Mouse (Mus musculus): ENCODE measurements at regions not wholly inside any gene's neighbourhood (a gene's known extent, or its start where the extent isn't known, plus 50 kb on each side); places are given as distances from the start of the nearest gene placed in this dataset.

DNA sequence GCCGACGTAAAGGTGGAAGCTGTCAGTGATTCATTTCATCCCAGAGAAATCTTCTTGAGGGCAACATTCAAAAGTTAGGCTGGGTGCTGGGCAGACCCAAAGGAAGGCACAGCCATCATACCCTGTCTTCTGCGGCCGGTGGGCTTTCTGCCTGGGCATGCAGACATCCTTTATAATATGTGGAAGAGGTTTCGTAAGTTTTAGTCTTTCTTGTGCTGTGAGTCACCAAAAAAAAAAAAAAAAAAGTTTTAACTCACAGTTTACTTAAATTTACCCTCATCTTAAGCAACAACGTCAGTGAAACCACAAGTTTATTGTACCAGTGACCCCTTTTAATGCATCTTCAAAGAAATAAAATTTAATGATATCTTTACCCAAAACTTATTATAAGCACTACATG lies 128.7 kb downstream of the Dusp6 start:
- WGBS = 89% methylated on average over 6 of the region's 6 CpGs
- no peaks in the 10 kb centered on the region for H3K27me3 ChIP-seq (replicated peaks; ENCODE audit: control insufficient read depth, insufficient read depth, low read length)
- H3K9ac ChIP-seq (ENCODE audit: low read depth, low read length) = no peak overlapping the region
- H3K9me3 ChIP-seq (ENCODE audit: control insufficient read depth, low read length) = no peaks in the 10 kb centered on the region
- no peaks in the 10 kb centered on the region for H3K4me1 ChIP-seq (replicated peaks; ENCODE audit: control insufficient read depth, insufficient read depth, low read length)
- H3K4me3 ChIP-seq (ENCODE audit: low read depth, low read length) = no peak overlapping the region
- no peak overlapping the region for H3K4me2 ChIP-seq
- ATAC-seq (replicated peaks; ENCODE audit: low FRiP score) (no peak), DNase-seq (ENCODE audit: low spot score) (no peak)
- no peak overlapping the region for H3K27ac ChIP-seq (ENCODE audit: low read depth, low read length)
- H3K36me3 ChIP-seq (ENCODE audit: control insufficient read depth, insufficient read depth, low read length) = no peaks in the 10 kb centered on the region

DNA sequence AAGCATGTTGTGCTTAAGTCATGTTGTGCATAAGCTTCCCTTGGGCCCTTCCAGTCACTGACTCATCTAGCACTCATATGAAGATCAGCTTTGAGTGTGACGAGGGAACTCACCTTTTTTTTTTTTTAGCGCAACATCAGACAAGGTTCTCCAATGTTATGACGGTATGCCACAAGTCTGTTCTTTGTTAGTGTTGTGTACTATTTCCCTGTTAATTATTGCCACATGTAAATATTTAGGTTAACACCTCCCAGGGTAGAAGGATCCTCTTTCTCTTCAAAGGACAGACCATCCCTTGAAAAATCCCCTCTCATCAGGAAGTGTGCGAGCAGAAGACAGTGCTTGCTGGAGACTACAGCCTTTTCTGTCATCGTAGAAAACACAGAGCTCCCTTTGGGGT lies 129.9 kb downstream of the Dusp6 start:
- H3K9me3 ChIP-seq (ENCODE audit: control insufficient read depth, low read length) = peaks cover 3% of the 10 kb centered on the region; the same call in 1 of the 2 replicates
- 62% methylated on average over 5 of the region's 5 CpGs for WGBS
- H3K27ac ChIP-seq (ENCODE audit: low read depth, low read length) = no peak overlapping the region
- H3K27me3 ChIP-seq (replicated peaks; ENCODE audit: control insufficient read depth, insufficient read depth, low read length) = no peaks in the 10 kb centered on the region
- no peak overlapping the region for H3K4me3 ChIP-seq (ENCODE audit: low read depth, low read length)
- H3K4me2 ChIP-seq = no peak overlapping the region
- ATAC-seq (replicated peaks; ENCODE audit: low FRiP score) = no peak
- H3K9ac ChIP-seq (ENCODE audit: low read depth, low read length) = no peak overlapping the region
- H3K36me3 ChIP-seq (ENCODE audit: control insufficient read depth, insufficient read depth, low read length) = no peaks in the 10 kb centered on the region
- DNase-seq (ENCODE audit: low spot score) = no peak
- no peaks in the 10 kb centered on the region for H3K4me1 ChIP-seq (replicated peaks; ENCODE audit: control insufficient read depth, insufficient read depth, low read length)

DNA sequence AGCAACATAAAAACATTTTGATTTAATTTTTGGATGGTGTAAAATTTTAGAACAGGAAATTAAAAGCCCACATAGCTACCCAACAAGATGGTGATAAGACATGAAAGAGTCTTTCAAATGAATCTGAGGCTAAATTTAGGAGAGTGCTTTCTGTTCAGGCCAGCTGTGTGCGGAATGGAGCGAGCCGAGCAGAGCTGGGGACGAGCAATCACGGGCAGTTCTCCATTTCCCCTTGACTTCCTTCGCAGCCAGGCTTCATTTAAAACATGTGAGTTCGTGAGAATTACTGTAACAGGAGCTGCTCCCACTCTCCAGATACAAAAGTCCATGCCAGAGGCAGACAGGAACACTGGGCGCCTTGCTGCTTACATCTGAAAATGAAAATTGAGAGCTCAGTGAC lies 130.5 kb downstream of the Dusp6 start:
- Histone ChIP-seq H3K36me3 (ENCODE audit: control insufficient read depth, insufficient read depth, low read length) (no peaks in the 10 kb centered on the region), H3K27ac (ENCODE audit: low read depth, low read length) (no peak overlapping the region), H3K27me3 (replicated peaks; ENCODE audit: control insufficient read depth, insufficient read depth, low read length) (no peaks in the 10 kb centered on the region), H3K4me3 (ENCODE audit: low read depth, low read length) (no peak overlapping the region), H3K4me1 (replicated peaks; ENCODE audit: control insufficient read depth, insufficient read depth, low read length) (no peaks in the 10 kb centered on the region), H3K4me2 (no peak overlapping the region), H3K9me3 (ENCODE audit: control insufficient read depth, low read length) (peaks cover 3% of the 10 kb centered on the region; the same call in 1 of the 2 replicates), H3K9ac (ENCODE audit: low read depth, low read length) (no peak overlapping the region)
- ATAC-seq (replicated peaks; ENCODE audit: low FRiP score) = no peak
- 39% methylated on average over 8 of the region's 8 CpGs for WGBS
- no peak for DNase-seq (ENCODE audit: low spot score)

- H3K36me3 ChIP-seq (ENCODE audit: control insufficient read depth, insufficient read depth, low read length) = no peaks in the 10 kb centered on the region
- peaks cover 3% of the 10 kb centered on the region; the same call in 1 of the 2 replicates for H3K9me3 ChIP-seq (ENCODE audit: control insufficient read depth, low read length)
- H3K4me2 ChIP-seq = no peak overlapping the region
- no peak for ATAC-seq (replicated peaks; ENCODE audit: low FRiP score)
- H3K27me3 ChIP-seq (replicated peaks; ENCODE audit: control insufficient read depth, insufficient read depth, low read length) = no peaks in the 10 kb centered on the region
- no peak overlapping the region for H3K4me3 ChIP-seq (ENCODE audit: low read depth, low read length)
- DNase-seq (ENCODE audit: low spot score) = no peak
- H3K27ac ChIP-seq (ENCODE audit: low read depth, low read length) = no peak overlapping the region
- 73% methylated on average over 1 of the region's 1 CpGs for WGBS
- H3K9ac ChIP-seq (ENCODE audit: low read depth, low read length) = no peak overlapping the region
- H3K4me1 ChIP-seq (replicated peaks; ENCODE audit: control insufficient read depth, insufficient read depth, low read length) = no peaks in the 10 kb centered on the region
These were observed 132.4 kb downstream of the Dusp6 start for GRCm38 (mm10) chr10:99395411-99395810.

GRCm38 (mm10) chr10:99396630-99397029 lies 133.6 kb downstream of the Dusp6 start:
- no peak overlapping the region for H3K9ac ChIP-seq (ENCODE audit: low read depth, low read length)
- ATAC-seq (replicated peaks; ENCODE audit: low FRiP score) = no peak
- H3K27ac ChIP-seq (ENCODE audit: low read depth, low read length) = no peak overlapping the region
- peaks cover 3% of the 10 kb centered on the region; the same call in 1 of the 2 replicates for H3K9me3 ChIP-seq (ENCODE audit: control insufficient read depth, low read length)
- no peak overlapping the region for H3K4me3 ChIP-seq (ENCODE audit: low read depth, low read length)
- no peak overlapping the region for H3K4me2 ChIP-seq
- no peaks in the 10 kb centered on the region for H3K36me3 ChIP-seq (ENCODE audit: control insufficient read depth, insufficient read depth, low read length)
- H3K4me1 ChIP-seq (replicated peaks; ENCODE audit: control insufficient read depth, insufficient read depth, low read length) = no peaks in the 10 kb centered on the region
- H3K27me3 ChIP-seq (replicated peaks; ENCODE audit: control insufficient read depth, insufficient read depth, low read length) = no peaks in the 10 kb centered on the region
- WGBS = 79% methylated on average over 3 of the region's 3 CpGs
- no peak for DNase-seq (ENCODE audit: low spot score)

DNA sequence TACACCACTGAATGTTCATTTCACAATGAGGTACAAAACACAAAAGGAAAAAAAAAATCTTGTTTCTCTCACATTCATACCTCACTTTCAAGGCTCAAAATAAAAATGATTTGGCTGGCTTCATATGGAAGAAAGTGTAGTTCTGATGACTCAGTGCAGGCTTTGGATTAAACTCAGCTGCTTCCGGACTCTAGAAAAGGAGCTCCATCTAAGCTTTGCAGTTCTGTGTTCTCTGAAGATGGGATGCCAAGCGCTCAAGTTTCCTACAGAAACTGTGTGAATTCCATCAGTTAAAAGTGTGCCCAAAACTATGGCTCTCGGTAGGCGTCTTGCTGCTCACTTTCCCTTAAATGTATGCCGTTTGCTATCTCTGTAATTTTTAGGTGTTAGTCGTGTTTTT lies 137.0 kb downstream of the Dusp6 start:
- Histone ChIP-seq H3K27me3 (replicated peaks; ENCODE audit: control insufficient read depth, insufficient read depth, low read length) (no peaks in the 10 kb centered on the region), H3K4me3 (ENCODE audit: low read depth, low read length) (no peak overlapping the region), H3K4me2 (no peak overlapping the region), H3K9ac (ENCODE audit: low read depth, low read length) (no peak overlapping the region), H3K36me3 (ENCODE audit: control insufficient read depth, insufficient read depth, low read length) (no peaks in the 10 kb centered on the region), H3K4me1 (replicated peaks; ENCODE audit: control insufficient read depth, insufficient read depth, low read length) (no peaks in the 10 kb centered on the region), H3K9me3 (ENCODE audit: control insufficient read depth, low read length) (peaks cover 3% of the 10 kb centered on the region; the same call in 1 of the 2 replicates), H3K27ac (ENCODE audit: low read depth, low read length) (no peak overlapping the region)
- ATAC-seq (replicated peaks; ENCODE audit: low FRiP score) = no peak
- DNase-seq (ENCODE audit: low spot score) = no peak
- 83% methylated on average over 6 of the region's 6 CpGs for WGBS

DNA sequence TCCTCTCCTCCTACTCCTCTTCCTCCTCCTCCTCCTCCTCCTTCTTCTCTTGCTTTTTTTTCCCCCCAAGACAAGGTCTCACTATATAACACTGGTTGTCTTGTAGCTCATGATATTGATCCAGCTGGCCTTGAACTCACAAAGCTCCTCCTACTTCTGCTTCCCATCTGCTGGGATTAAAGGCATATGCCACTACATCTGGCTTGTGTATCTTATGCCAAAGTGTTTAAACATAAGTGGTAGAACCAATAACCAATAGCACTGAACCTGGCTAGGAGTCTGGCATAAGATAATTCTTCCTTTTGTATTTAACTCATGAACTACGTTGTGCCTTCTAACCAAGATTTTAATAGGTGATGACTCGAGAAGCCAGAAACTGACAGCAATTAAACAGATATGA lies 143.7 kb downstream of the Dusp6 start:
- no peaks in the 10 kb centered on the region for H3K4me1 ChIP-seq (replicated peaks; ENCODE audit: control insufficient read depth, insufficient read depth, low read length)
- no peak overlapping the region for H3K9ac ChIP-seq (ENCODE audit: low read depth, low read length)
- no peaks in the 10 kb centered on the region for H3K36me3 ChIP-seq (ENCODE audit: control insufficient read depth, insufficient read depth, low read length)
- no peak for ATAC-seq (replicated peaks; ENCODE audit: low FRiP score)
- H3K9me3 ChIP-seq (ENCODE audit: control insufficient read depth, low read length) = peaks cover 2% of the 10 kb centered on the region; the same call in 1 of the 2 replicates
- 81% methylated on average over 2 of the region's 2 CpGs for WGBS
- H3K4me3 ChIP-seq (ENCODE audit: low read depth, low read length) = no peak overlapping the region
- H3K4me2 ChIP-seq = no peak overlapping the region
- no peak for DNase-seq (ENCODE audit: low spot score)
- no peak overlapping the region for H3K27ac ChIP-seq (ENCODE audit: low read depth, low read length)
- H3K27me3 ChIP-seq (replicated peaks; ENCODE audit: control insufficient read depth, insufficient read depth, low read length) = no peaks in the 10 kb centered on the region

- Histone ChIP-seq H3K36me3 (ENCODE audit: control insufficient read depth, insufficient read depth, low read length) (no peaks in the 10 kb centered on the region), H3K4me2 (no peak overlapping the region), H3K27ac (ENCODE audit: low read depth, low read length) (no peak overlapping the region), H3K27me3 (replicated peaks; ENCODE audit: control insufficient read depth, insufficient read depth, low read length) (no peaks in the 10 kb centered on the region), H3K4me3 (ENCODE audit: low read depth, low read length) (no peak overlapping the region), H3K9ac (ENCODE audit: low read depth, low read length) (no peak overlapping the region), H3K9me3 (ENCODE audit: control insufficient read depth, low read length) (peaks cover 2% of the 10 kb centered on the region; the same call in 1 of the 2 replicates), H3K4me1 (replicated peaks; ENCODE audit: control insufficient read depth, insufficient read depth, low read length) (no peaks in the 10 kb centered on the region)
- 83% methylated on average over 2 of the region's 2 CpGs for WGBS
- ATAC-seq (replicated peaks; ENCODE audit: low FRiP score) (no peak), DNase-seq (ENCODE audit: low spot score) (no peak)
These were observed 145.8 kb downstream of the Dusp6 start for GRCm38 (mm10) chr10:99408786-99409185.

DNA sequence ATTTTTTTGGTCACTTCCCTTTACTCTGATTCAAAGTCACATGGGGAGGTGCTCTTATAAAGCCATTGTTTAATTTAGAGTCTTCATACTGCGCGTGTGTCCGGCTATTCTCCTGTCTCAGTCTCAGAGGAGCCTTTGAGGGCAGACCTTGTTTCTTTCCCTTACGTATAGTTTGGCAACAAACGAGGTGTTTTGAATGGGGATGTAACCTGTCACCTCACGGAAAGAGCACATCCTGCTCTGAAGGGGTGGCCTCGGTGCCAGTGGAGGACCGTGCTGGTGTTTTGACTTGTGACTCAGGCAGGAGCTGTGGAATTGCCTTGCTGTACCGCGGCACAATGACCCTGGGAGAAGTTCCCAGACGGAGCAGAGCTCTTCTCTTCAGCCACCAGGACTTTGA lies 146.7 kb downstream of the Dusp6 start:
- DNase-seq (ENCODE audit: low spot score) (no peak), ATAC-seq (replicated peaks; ENCODE audit: low FRiP score) (no peak)
- H3K36me3 ChIP-seq (ENCODE audit: control insufficient read depth, insufficient read depth, low read length) = no peaks in the 10 kb centered on the region
- no peak overlapping the region for H3K4me2 ChIP-seq
- H3K9me3 ChIP-seq (ENCODE audit: control insufficient read depth, low read length) = peaks cover 2% of the 10 kb centered on the region; the same call in 1 of the 2 replicates
- no peaks in the 10 kb centered on the region for H3K27me3 ChIP-seq (replicated peaks; ENCODE audit: control insufficient read depth, insufficient read depth, low read length)
- no peaks in the 10 kb centered on the region for H3K4me1 ChIP-seq (replicated peaks; ENCODE audit: control insufficient read depth, insufficient read depth, low read length)
- no peak overlapping the region for H3K9ac ChIP-seq (ENCODE audit: low read depth, low read length)
- no peak overlapping the region for H3K27ac ChIP-seq (ENCODE audit: low read depth, low read length)
- 59% methylated on average over 11 of the region's 11 CpGs for WGBS
- H3K4me3 ChIP-seq (ENCODE audit: low read depth, low read length) = no peak overlapping the region

All from liver, embryonic 11.5 days (tissue).